Mouse (Mus musculus): ENCODE results near the gene Tacstd2.
"Not testable (repeated sequence)": the region's sequence is repeated elsewhere in the genome, so short reads cannot be mapped to it uniquely, and the experiment has no call there.

Gene Tacstd2

GRCm38 (mm10) chr6:67535777-67536054, at the start of gene Tacstd2:
Gene Tacstd2, minus strand, starts transcription at chr6:67535796.
- DNase-seq (ENCODE audit: low read depth, low spot score): no peak

DNA sequence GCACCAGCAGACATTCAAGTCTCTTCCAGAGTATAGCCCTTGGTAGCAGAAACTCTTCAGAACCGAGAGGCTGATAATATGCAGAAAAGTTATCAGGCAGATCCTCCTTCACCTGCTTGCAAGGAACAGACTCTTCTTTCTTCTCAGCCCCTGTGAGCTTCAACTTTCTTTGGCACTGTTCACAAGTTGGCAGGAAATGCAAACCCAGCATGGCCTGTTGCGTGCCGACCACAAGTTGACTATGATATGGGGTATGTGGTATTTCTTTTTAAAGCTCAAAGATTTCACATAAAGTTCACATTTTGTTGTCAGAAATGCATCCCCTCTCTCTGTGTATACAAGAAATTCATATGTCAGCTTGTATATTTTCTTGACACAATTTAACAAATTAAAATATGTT, 30.7 kb upstream of the Tacstd2 start:
- no peak for DNase-seq (ENCODE audit: low read depth, low spot score)

DNA sequence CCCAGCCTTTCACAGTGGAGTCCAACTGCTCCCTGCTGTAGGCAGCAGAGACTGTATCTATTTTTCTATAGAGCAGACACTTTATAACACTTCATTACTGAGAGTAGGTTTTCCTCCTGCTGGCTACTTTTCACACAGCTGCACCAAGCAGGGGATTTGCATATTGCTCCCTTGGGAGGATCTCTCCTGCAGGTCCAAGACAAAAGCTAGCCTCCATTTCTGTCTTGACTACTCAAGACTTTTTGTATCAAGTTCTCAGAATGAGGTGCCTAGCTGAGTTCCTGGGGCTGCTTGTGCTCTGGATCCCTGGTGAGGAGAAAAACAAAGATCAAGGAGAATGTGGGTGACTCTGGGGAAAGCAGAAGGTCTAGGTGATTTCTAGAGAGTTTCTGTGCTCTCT, 19.8 kb upstream of the Tacstd2 start:
- no peak for DNase-seq (ENCODE audit: low read depth, low spot score)

GRCm38 (mm10) chr6:67549550-67549949, 14.0 kb upstream of the Tacstd2 start:
- no peak for DNase-seq (ENCODE audit: low read depth, low spot score)

DNA sequence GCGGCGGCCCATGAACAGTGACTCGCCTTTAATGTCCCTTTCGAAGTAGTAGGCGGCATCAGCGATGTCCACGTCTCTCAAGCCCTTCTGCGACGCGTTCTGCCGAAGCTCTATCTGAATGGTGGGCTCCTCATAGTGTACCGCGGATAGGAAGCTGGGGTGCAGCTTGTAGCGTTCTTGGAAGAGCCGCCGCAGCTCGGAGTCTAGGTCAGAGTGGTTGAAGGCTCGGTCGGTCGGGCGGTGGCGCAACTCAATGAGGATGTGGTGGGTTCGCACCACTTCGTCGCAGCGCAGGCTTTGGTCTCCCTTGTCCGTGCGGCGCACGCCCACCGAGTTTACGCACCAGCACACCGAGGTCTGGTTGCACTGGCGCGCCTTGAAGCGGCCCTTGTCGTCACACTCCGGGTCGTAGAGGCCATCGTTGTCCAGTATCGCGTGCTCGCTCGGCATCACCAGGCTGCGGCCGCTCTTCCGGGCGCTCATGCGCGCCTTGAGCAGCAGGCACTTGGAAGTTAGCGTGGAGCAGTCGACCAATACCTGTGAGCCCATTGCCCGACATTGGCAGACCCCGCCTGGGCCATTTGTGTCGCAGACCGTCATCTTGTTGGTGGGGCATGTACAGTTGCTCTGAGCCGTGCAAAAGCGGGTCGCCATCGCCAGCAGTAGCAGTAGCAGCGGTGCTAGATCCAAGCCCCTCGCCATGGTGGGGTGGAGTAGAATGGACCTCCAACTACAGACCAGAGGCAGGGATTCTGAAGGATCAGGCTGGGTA, 405 bp downstream of the Tacstd2 start:
- DNase-seq (ENCODE audit: low read depth, low spot score): no peak

- no peak for DNase-seq (ENCODE audit: low read depth, low spot score)
Observed at GRCm38 (mm10) chr6:67534191-67535004, 1.2 kb downstream of the Tacstd2 start.

GRCm38 (mm10) chr6:67532665-67533440, 2.7 kb downstream of the Tacstd2 start:
- no peak for DNase-seq (ENCODE audit: low read depth, low spot score)

GRCm38 (mm10) chr6:67531822-67532162, 3.8 kb downstream of the Tacstd2 start:
- DNase-seq (ENCODE audit: low read depth, low spot score): no peak

GRCm38 (mm10) chr6:67530992-67531821, 4.4 kb downstream of the Tacstd2 start:
- DNase-seq (ENCODE audit: low read depth, low spot score): no peak

DNA sequence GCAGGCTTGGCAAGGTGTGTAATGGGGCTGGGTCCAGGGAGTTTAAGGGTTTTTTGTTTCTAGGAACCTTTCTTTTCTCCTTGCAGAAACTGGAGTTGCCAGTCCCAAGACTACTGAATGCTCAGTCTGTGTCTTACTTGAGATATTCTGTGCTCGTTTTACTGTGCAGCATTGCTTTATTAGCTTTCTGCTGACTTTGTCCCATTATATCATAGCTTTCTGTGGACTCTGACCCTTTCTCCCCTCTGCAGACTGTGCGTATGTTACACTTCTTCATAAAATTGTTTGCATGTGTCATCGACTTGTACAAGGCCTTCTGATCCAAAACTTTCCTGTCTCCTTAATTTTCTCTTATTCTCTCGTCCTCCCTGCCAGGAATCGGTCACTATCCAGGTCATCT, 9.2 kb downstream of the Tacstd2 start:
- no peak for DNase-seq (ENCODE audit: low read depth, low spot score)

DNA sequence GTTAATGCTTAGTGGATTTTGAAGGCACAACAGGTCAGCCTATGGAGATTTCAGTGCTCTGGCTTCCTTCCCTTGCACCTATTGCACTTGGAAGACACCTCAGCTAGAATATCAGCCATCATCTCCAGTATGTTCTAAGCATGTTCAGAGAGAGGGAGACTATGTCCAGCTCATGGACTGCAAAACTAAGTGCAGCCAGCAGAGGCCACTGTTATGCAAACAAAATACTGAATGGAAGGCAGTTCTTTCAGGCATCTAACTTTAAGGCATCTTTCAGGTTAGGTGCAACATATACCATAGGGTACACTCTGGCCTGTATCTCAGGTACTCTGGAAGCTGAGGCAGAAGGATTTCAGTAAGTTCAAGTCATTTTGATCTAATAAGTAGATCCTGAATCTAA, 24.8 kb downstream of the Tacstd2 start:
- no peak for DNase-seq (ENCODE audit: low read depth, low spot score)

DNA sequence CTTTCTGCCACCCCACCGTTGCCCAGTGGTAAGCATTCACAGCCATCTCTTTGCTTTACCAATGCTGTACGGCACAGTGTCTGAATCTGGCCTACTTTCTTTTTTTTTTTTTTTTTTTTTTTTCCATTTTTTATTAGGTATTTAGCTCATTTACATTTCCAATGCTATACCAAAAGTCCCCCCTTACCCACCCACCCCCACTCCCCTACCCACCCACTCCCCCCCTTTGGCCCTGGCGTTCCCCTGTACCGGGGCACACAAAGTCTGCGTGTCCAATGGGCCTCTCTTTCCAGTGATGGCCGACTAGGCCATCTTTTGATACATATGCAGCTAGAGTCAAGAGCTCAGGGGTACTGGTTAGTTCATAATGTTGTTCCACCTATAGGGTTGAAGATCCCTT, 33.7 kb downstream of the Tacstd2 start:
- DNase-seq (ENCODE audit: low read depth, low spot score): not testable (repeated sequence)

- DNase-seq (ENCODE audit: low read depth, low spot score): no peak
Observed at GRCm38 (mm10) chr6:67491755-67492154, 43.8 kb downstream of the Tacstd2 start, which contains the start of gene Il23r. Gene Il23r, minus strand, starts transcription at chr6:67491855.
